Mouse (Mus musculus) lung, embryonic 14.5 days (tissue): ENCODE data around the gene Zdhhc9. TPM values are rescaled to one million over a fixed set of nuclear protein-coding genes. Genes with fewer than 3 reads are reported as not detected.
"Not testable (repeated sequence)": the region's sequence is repeated elsewhere in the genome, so short reads cannot be mapped to it uniquely, and the experiment has no call there.

ENCODE experiments used
- ATAC-seq: fragments of 200-750 bp; cut with Nextera tagmentation; 2 replicates; pipeline ENCODE4 v1.8.0; 2017; ENCODE audit warnings: mild to moderate bottlenecking, moderate TSS enrichment, moderate library complexity; ENCODE audit not compliant: insufficient read depth
- DNase-seq: peaks from one replicate; pipeline ENCODE4 v3.0.0-alpha.2; 2015
- H3K27ac ChIP-seq: fragments of 300-500 bp; sonication (generic); 2 replicates; pipeline ENCODE4 v1.5.1; 2014; ENCODE audit warnings: low read depth, mild to moderate bottlenecking, moderate library complexity
- H3K27me3 ChIP-seq: fragments of 300-500 bp; sonication (generic); 2 replicates; pipeline ENCODE4 v1.6.1; 2014; ENCODE audit warnings: low read length, control low read depth; ENCODE audit not compliant: insufficient read depth
- H3K36me3 ChIP-seq: fragments of 300-500 bp; sonication (generic); 2 replicates; pipeline ENCODE4 v1.6.1; 2014; ENCODE audit warnings: control low read depth; ENCODE audit not compliant: insufficient read depth
- H3K4me1 ChIP-seq: fragments of 300-500 bp; sonication (generic); 2 replicates; pipeline ENCODE4 v1.6.1; 2014; ENCODE audit warnings: antibody characterized with exemption, control low read depth; ENCODE audit not compliant: insufficient read depth
- H3K4me2 ChIP-seq: fragments of 300-500 bp; sonication (generic); 2 replicates; pipeline ENCODE4 v1.6.1; 2014; ENCODE audit warnings: mild to moderate bottlenecking
- H3K4me3 ChIP-seq: fragments of 300-500 bp; sonication (generic); 2 replicates; pipeline ENCODE4 v1.5.1; 2014; ENCODE audit warnings: low read depth, low read length
- H3K9ac ChIP-seq: fragments of 300-500 bp; sonication (generic); 2 replicates; pipeline ENCODE4 v1.6.1; 2014
- H3K9me3 ChIP-seq: fragments of 300-500 bp; sonication (generic); 2 replicates; pipeline ENCODE4 v1.6.1; 2016; ENCODE audit warnings: low read depth, low read length, control low read depth
- CTCF ChIP-seq: IDR thresholded peaks from 2 replicates; pipeline ENCODE4 v1.5.1; 2016; ENCODE audit warnings: antibody characterized with exemption, low read depth
- WGBS: fragments of 180-500 bp; shearing (Covaris S2); extraction: QIAGEN DNeasy Blood & Tissue Kit; methylation state at CpG from one replicate; pipeline ENCODE4 v1.1.7; 2014; 5-methylcytosine and 5-hydroxymethylcytosine counted together
- polyA plus RNA-seq: library from polyadenylated mRNA; unstranded; fragments of >200 nt; fragmentation: Nextera tagmentation; extraction: Ambion mirVana; gene quantifications from 2 replicates; pipeline ENCODE4 v1.2.1, GENCODE M21; 2014

The Zdhhc9 gene
- polyA plus RNA-seq, 1 experiment from 2014 or later, result 5.1 TPM

- H3K36me3 ChIP-seq, result no peaks in the 10 kb centered on the region
- no peak overlapping the region for H3K4me3 ChIP-seq
Observed at GRCm38 (mm10) chrX:48219468-48219867, 10.8 kb upstream of the Zdhhc9 start.

DNA sequence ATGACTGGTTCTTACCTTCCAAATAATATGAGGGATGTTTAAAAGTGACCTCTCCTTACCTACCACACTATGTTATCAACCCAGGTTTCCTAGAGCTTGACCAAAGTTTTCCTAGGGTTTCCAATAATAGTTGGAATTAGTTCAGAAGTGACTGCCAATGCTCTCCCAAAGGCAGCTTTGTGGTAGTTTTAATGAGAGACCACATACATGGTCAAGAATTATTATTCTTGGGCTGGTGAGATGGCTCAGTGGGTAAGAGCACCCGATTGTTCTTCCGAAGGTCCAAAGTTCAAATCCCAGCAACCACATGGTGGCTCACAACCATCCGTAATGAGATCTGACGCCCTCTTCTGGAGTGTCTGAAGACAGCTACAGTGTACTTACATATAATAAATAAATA is 1.1 kb upstream of the Zdhhc9 start:
- 78% methylated on average over 3 of the region's 4 CpGs for WGBS
- not testable (repeated sequence) for H3K4me3 ChIP-seq, H3K4me1 ChIP-seq, H3K4me2 ChIP-seq, H3K9ac ChIP-seq, H3K27me3 ChIP-seq, ATAC-seq, H3K36me3 ChIP-seq, DNase-seq, H3K27ac ChIP-seq, H3K9me3 ChIP-seq

More at GRCm38 (mm10) chrX:48219468-48219867, 10.8 kb upstream of the Zdhhc9 start:
- no peak for DNase-seq
- TF ChIP-seq CTCF, result no peak
- 79% methylated on average over 5 of the region's 5 CpGs for WGBS
- Histone ChIP-seq H3K4me2 (no peak overlapping the region), H3K9me3 (no peaks in the 10 kb centered on the region), H3K27ac (no peak overlapping the region), H3K4me1 (no peaks in the 10 kb centered on the region), H3K9ac (no peak overlapping the region), H3K27me3 (no peaks in the 10 kb centered on the region)
- ATAC-seq, result no peak

DNA sequence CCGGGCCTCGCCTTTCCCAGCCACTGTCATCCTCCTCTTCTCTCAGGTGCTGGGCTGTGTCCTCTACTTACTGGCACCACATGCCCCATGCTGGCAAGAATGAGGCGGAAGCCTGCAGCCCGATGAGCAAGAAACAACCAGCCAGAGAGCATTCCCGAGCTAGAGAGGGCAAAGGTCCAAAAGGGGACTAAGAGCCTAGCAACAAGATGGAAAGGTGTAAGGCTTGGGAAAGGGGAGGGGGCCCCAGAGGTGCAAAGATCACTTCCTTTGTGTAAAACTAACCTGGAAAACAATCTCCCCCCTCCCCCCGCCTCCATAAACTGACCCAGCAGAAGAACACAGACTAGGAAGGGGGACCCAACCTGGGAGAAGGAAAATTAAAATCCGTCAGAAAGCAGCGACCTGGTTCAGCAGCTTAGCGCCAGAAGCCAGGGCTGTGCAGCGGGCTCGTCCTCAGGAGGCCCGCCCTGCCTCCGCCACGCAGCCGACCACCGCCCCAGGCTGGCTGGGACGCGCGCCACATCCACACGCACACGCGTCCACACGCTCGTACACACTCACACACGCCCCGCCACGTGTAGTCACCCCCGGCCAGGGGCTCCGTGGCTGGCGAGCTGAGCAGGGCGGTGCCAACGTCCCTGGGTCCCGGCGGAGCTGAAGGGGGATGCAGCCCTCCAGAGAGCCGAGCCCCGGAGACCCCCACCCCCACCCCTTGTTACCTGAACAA is 754 bp downstream of the Zdhhc9 start:
- ATAC-seq (peak; percentile 86), DNase-seq (peak; percentile 59)
- TF ChIP-seq CTCF, result no peak
- Histone ChIP-seq H3K4me3 (peak overlapping the region; percentile 64), H3K9me3 (no peaks in the 10 kb centered on the region), H3K9ac (peak overlapping the region; percentile 64), H3K27me3 (no peaks in the 10 kb centered on the region), H3K36me3 (no peaks in the 10 kb centered on the region), H3K4me1 (no peaks in the 10 kb centered on the region), H3K27ac (no peak overlapping the region; the same call in 1 of the 2 replicates), H3K4me2 (peak overlapping the region; percentile 65)
- WGBS, result 3% methylated on average over 34 of the region's 36 CpGs

- H3K27ac ChIP-seq, result no peak overlapping the region
- no peak overlapping the region for H3K4me2 ChIP-seq
- H3K36me3 ChIP-seq, result no peaks in the 10 kb centered on the region
- DNase-seq (no peak), ATAC-seq (no peak)
- no peak overlapping the region for H3K4me3 ChIP-seq
- H3K9ac ChIP-seq, result no peak overlapping the region
- TF ChIP-seq CTCF, result no peak
- no peaks in the 10 kb centered on the region for H3K4me1 ChIP-seq
- WGBS, result 69% methylated on average over 6 of the region's 6 CpGs
- no peaks in the 10 kb centered on the region for H3K9me3 ChIP-seq
- H3K27me3 ChIP-seq, result no peaks in the 10 kb centered on the region
Observed at GRCm38 (mm10) chrX:48204469-48204868, 4.2 kb downstream of the Zdhhc9 start.

GRCm38 (mm10) chrX:48203763-48204162 is 4.9 kb downstream of the Zdhhc9 start:
- H3K27me3 ChIP-seq, result no peaks in the 10 kb centered on the region
- no peak for ATAC-seq
- 76% methylated on average over 7 of the region's 7 CpGs for WGBS
- no peak overlapping the region for H3K27ac ChIP-seq
- no peak overlapping the region for H3K9ac ChIP-seq
- TF ChIP-seq CTCF, result no peak
- no peaks in the 10 kb centered on the region for H3K36me3 ChIP-seq
- H3K4me2 ChIP-seq, result no peak overlapping the region
- no peak overlapping the region for H3K4me3 ChIP-seq
- H3K9me3 ChIP-seq, result no peaks in the 10 kb centered on the region
- H3K4me1 ChIP-seq, result no peaks in the 10 kb centered on the region
- DNase-seq, result no peak

- DNase-seq, result no peak
- Histone ChIP-seq H3K9ac (no peak overlapping the region), H3K4me1 (no peaks in the 10 kb centered on the region), H3K4me3 (no peak overlapping the region), H3K9me3 (no peaks in the 10 kb centered on the region), H3K4me2 (no peak overlapping the region), H3K36me3 (no peaks in the 10 kb centered on the region), H3K27me3 (no peaks in the 10 kb centered on the region), H3K27ac (no peak overlapping the region)
- ATAC-seq, result no peak
- TF ChIP-seq CTCF, result no peak
- WGBS, result 67% methylated on average over 4 of the region's 4 CpGs
Observed at GRCm38 (mm10) chrX:48202995-48203394, 5.7 kb downstream of the Zdhhc9 start.

GRCm38 (mm10) chrX:48202436-48202835 is 6.2 kb downstream of the Zdhhc9 start:
- Histone ChIP-seq H3K4me3 (no peak overlapping the region), H3K27ac (no peak overlapping the region), H3K4me1 (no peaks in the 10 kb centered on the region), H3K36me3 (no peaks in the 10 kb centered on the region), H3K27me3 (no peaks in the 10 kb centered on the region), H3K9ac (no peak overlapping the region), H3K4me2 (no peak overlapping the region), H3K9me3 (no peaks in the 10 kb centered on the region)
- no peak for DNase-seq
- WGBS, result 91% methylated on average over 7 of the region's 7 CpGs
- no peak for TF ChIP-seq CTCF
- no peak for ATAC-seq

DNA sequence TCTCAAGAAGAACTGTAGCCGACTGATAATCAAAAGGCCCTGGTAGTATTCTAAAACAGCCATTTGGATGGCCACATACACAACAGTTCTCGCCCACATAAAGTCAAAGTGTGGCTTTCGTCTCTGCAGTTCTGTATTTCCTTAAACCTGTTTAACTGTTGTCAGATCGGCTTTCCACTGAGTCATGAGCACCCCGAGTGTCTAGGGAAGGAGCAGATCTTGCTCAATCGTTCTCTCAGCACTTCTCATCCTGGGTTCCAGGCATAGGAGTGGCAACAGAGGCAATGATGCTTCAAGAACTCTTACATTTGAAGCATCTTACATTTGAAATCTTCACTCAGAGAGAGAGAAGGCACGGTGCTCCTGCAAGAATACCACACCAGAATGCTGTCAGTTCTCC is 6.7 kb downstream of the Zdhhc9 start:
- H3K36me3 ChIP-seq, result no peaks in the 10 kb centered on the region
- no peak overlapping the region for H3K27ac ChIP-seq
- WGBS, result 77% methylated on average over 7 of the region's 7 CpGs
- no peak overlapping the region for H3K4me3 ChIP-seq
- ATAC-seq (no peak), DNase-seq (no peak)
- H3K4me1 ChIP-seq, result no peaks in the 10 kb centered on the region
- no peak overlapping the region for H3K4me2 ChIP-seq
- H3K27me3 ChIP-seq, result no peaks in the 10 kb centered on the region
- H3K9ac ChIP-seq, result no peak overlapping the region
- TF ChIP-seq CTCF, result no peak
- no peaks in the 10 kb centered on the region for H3K9me3 ChIP-seq
